Comparison of ENCODE assay signal across 9 mouse cellular contexts in genomic region chr13:37513206-37513904, GRCm38 (mm10).
A peak's percentile ranks its signal among the peaks of the same experiment; 100 is the strongest.
DNase-seq lines count a peak whose midpoint lies in the region; ATAC-seq lines count a peak whose summit lies in the region.
"Had no signal": no experiment of that assay in that cellular context is flagged by ENCODE, and none has a peak within 500 bp of the region (broad histone marks: within the 10 kb centered on the region; RNA-seq: fewer than 3 reads in every experiment).

No protein-coding gene starts in this region.

- H3K4me2 ChIP-seq in kidney, embryonic 14.5 days (replicated peaks; ENCODE audit: low read depth, low read length), result no peak overlapping the region
- H3K4me2 ChIP-seq in embryonic facial prominence, embryonic 12.5 days (replicated peaks), result peak overlapping the region; percentile 41
- H3K4me2 ChIP-seq in hindbrain, embryonic 15.5 days, result peak overlapping the region; percentile 49
- peak overlapping the region; percentile 47 for H3K4me2 ChIP-seq in midbrain, embryonic 15.5 days

- no peaks in the 10 kb centered on the region for H3K36me3 ChIP-seq in kidney, embryonic 14.5 days (ENCODE audit: control insufficient read depth, insufficient read depth, low read length)
- no peaks in the 10 kb centered on the region for H3K36me3 ChIP-seq in embryonic facial prominence, embryonic 12.5 days
- no peaks in the 10 kb centered on the region for H3K36me3 ChIP-seq in hindbrain, embryonic 15.5 days
- no peaks in the 10 kb centered on the region for H3K36me3 ChIP-seq in midbrain, embryonic 15.5 days (replicated peaks)

- H3K9me3 ChIP-seq in kidney, embryonic 14.5 days (ENCODE audit: control insufficient read depth, low read length), result no peaks in the 10 kb centered on the region
- H3K9me3 ChIP-seq in embryonic facial prominence, embryonic 12.5 days, result no peaks in the 10 kb centered on the region
- H3K9me3 ChIP-seq in hindbrain, embryonic 15.5 days, result no peaks in the 10 kb centered on the region
- no peaks in the 10 kb centered on the region for H3K9me3 ChIP-seq in midbrain, embryonic 15.5 days

- H3K9ac ChIP-seq in kidney, embryonic 14.5 days (ENCODE audit: low read depth, low read length), result no peak overlapping the region
- no peak overlapping the region for H3K9ac ChIP-seq in embryonic facial prominence, embryonic 12.5 days
- H3K9ac ChIP-seq in hindbrain, embryonic 15.5 days, result peak overlapping the region; percentile 28
- H3K9ac ChIP-seq in midbrain, embryonic 15.5 days, result peak overlapping the region; percentile 47; the same call in 1 of the 2 replicates
- H3K9ac ChIP-seq: liver, embryonic 14.5 days had no signal

- no peak overlapping the region; the same call in 1 of the 2 replicates for H3K27ac ChIP-seq in kidney, embryonic 14.5 days (ENCODE audit: low read depth, low read length)
- H3K27ac ChIP-seq in embryonic facial prominence, embryonic 12.5 days, result peak overlapping the region; percentile 77
- peak overlapping the region; percentile 84 for H3K27ac ChIP-seq in hindbrain, embryonic 15.5 days (replicated peaks)
- H3K27ac ChIP-seq in midbrain, embryonic 15.5 days, result peak overlapping the region; percentile 88
- H3K27ac ChIP-seq: liver, embryonic 14.5 days had no signal

- 0 out of 2 replicates have a peak, but pooled peaks have one; percentile 2 for ATAC-seq in kidney, embryonic 14.5 days (ENCODE audit: low FRiP score, low TSS enrichment)
- ATAC-seq in embryonic facial prominence, embryonic 12.5 days (ENCODE audit: insufficient number of reproducible peaks, insufficient read depth, low FRiP score, low TSS enrichment), result no peak
- ATAC-seq in hindbrain, embryonic 15.5 days (ENCODE audit: low FRiP score, low read depth), result 0 out of 2 replicates have a peak, but pooled peaks have one; percentile 9
- ATAC-seq in midbrain, embryonic 15.5 days (replicated peaks), result peak; percentile 5

- H3K27me3 ChIP-seq in kidney, embryonic 14.5 days (ENCODE audit: control insufficient read depth, insufficient read depth, low read length), result no peaks in the 10 kb centered on the region
- no peaks in the 10 kb centered on the region for H3K27me3 ChIP-seq in embryonic facial prominence, embryonic 12.5 days
- H3K27me3 ChIP-seq in hindbrain, embryonic 15.5 days, result no peaks in the 10 kb centered on the region
- no peaks in the 10 kb centered on the region for H3K27me3 ChIP-seq in midbrain, embryonic 15.5 days (replicated peaks)

- 41% methylated on average over 2 of the region's 2 CpGs for WGBS in kidney, embryonic 14.5 days
- 33% methylated on average over 2 of the region's 2 CpGs for WGBS in embryonic facial prominence, embryonic 12.5 days
- 33% methylated on average over 2 of the region's 2 CpGs for WGBS in hindbrain, embryonic 15.5 days
- WGBS in midbrain, embryonic 15.5 days, result 38% methylated on average over 2 of the region's 2 CpGs

- no peak for DNase-seq in kidney, postnatal 14 days
- no peak for DNase-seq in right cerebral cortex, postnatal 14 days
- no peak for DNase-seq in gastrocnemius, postnatal 25 days
- no peak for DNase-seq in adrenal gland, postnatal 14 days

- peaks cover 24% of the 10 kb centered on the region for H3K4me1 ChIP-seq in kidney, embryonic 14.5 days (ENCODE audit: control insufficient read depth, insufficient read depth, low read length)
- H3K4me1 ChIP-seq in embryonic facial prominence, embryonic 12.5 days, result peaks cover 31% of the 10 kb centered on the region
- H3K4me1 ChIP-seq in hindbrain, embryonic 15.5 days (replicated peaks), result peaks cover 33% of the 10 kb centered on the region
- H3K4me1 ChIP-seq in midbrain, embryonic 15.5 days, result peaks cover 32% of the 10 kb centered on the region

- H3K4me3 ChIP-seq in kidney, embryonic 14.5 days (ENCODE audit: low read length), result no peak overlapping the region
- no peak overlapping the region for H3K4me3 ChIP-seq in embryonic facial prominence, embryonic 12.5 days
- H3K4me3 ChIP-seq in hindbrain, embryonic 15.5 days, result no peak overlapping the region
- no peak overlapping the region for H3K4me3 ChIP-seq in midbrain, embryonic 15.5 days

Comparison
In these comparisons a context has a peak if more than half of its experiments do, and no peak if none do; other contexts are left out.
1. H3K9ac ChIP-seq: peak in hindbrain, embryonic 15.5 days (single experiment) and midbrain, embryonic 15.5 days (single experiment); none in kidney, embryonic 14.5 days (single experiment) and embryonic facial prominence, embryonic 12.5 days (single experiment).